In the genomic region with DNA sequence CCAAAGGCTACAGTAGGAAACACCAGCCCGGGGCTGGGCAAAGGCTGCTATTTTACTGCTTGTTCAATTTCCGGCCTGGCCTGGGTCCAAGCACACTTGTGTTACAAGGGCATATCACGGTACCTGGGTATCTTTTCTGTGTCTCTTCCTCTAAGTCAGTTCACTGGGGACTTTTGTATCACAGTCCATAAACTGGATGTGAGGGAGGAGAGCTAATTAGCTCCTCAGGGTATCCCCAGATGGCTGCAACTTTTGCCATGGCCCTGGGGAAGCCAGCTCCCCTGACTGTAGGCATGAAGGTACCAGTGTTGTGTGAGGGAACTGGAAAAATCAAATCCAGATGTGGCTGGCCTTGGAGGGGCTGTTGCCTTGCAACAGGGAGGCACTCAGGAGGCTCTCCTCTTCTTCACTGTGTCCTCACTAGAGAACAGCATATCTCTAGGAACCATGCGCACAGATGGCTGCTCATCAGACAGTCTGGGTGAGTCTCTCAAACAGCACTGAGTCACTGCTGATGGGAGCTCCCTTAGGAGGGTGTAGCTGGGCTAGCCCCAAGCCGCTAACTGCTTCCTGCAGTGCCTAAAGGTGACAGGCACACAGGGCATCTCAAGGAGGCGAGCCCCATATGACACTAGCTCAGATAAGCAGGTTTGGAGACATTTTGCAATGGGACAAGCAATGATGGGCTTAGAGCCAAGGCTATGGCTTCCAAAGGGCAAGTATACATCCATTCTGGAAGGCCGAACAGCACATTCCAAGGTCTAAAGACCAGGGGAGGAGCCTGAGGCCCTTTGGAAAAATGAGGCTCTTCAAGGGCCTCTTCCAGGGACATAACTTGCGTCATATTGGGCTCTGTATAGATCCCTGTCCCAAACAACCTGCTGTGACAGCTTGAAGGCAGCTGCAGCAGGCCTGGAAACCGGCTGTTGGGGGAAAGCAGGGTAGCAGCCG, we compare ENCODE assay signal across 8 mouse cellular contexts. TPM values are rescaled to one million over a fixed set of nuclear protein-coding genes. Genes with fewer than 3 reads are reported as not detected.
DNase-seq lines count a peak whose midpoint lies in the region; ATAC-seq and TF ChIP-seq lines count a peak whose summit lies in the region.

No protein-coding gene starts in this region.

- no peaks in the 10 kb centered on the region for H3K9me3 ChIP-seq in intestine, embryonic 14.5 days (ENCODE audit: control insufficient read depth, low read length)
- H3K9me3 ChIP-seq in liver, embryonic 11.5 days (ENCODE audit: control insufficient read depth, low read length): no peaks in the 10 kb centered on the region
- no peaks in the 10 kb centered on the region for H3K9me3 ChIP-seq in stomach, embryonic 15.5 days

- H3K36me3 ChIP-seq in intestine, embryonic 14.5 days (ENCODE audit: control insufficient read depth, insufficient read depth, low read length): 0 out of 2 replicates have a peak, but pooled peaks cover 4% of the 10 kb centered on the region
- no peaks in the 10 kb centered on the region for H3K36me3 ChIP-seq in liver, embryonic 11.5 days (ENCODE audit: control insufficient read depth, insufficient read depth, low read length)
- peaks cover 2% of the 10 kb centered on the region; the same call in 1 of the 2 replicates for H3K36me3 ChIP-seq in stomach, embryonic 15.5 days

- no peak overlapping the region for H3K9ac ChIP-seq in intestine, embryonic 14.5 days (ENCODE audit: low read length)
- peak overlapping the region; percentile 5; the same call in 1 of the 2 replicates for H3K9ac ChIP-seq in liver, embryonic 11.5 days (ENCODE audit: low read depth, low read length)
- H3K9ac ChIP-seq in stomach, embryonic 15.5 days: no peak overlapping the region

- ATAC-seq in intestine, embryonic 14.5 days (replicated peaks; ENCODE audit: low FRiP score, low TSS enrichment, low read depth): peak; percentile 59
- ATAC-seq in liver, embryonic 11.5 days (replicated peaks; ENCODE audit: low FRiP score): peak; percentile 90
- ATAC-seq in stomach, embryonic 15.5 days (ENCODE audit: insufficient read depth, low FRiP score, low read depth): peak; percentile 32; the same call in 1 of the 2 replicates

- WGBS in intestine, embryonic 14.5 days: 52% methylated on average over 10 of the region's 10 CpGs
- 52% methylated on average over 10 of the region's 10 CpGs for WGBS in liver, embryonic 11.5 days
- 52% methylated on average over 10 of the region's 10 CpGs for WGBS in stomach, embryonic 15.5 days

- peak overlapping the region; percentile 34 for H3K27ac ChIP-seq in embryonic fibroblast, embryonic 13.5 days (ENCODE audit: insufficient read depth, low read length)
- peak overlapping the region; percentile 57 for H3K27ac ChIP-seq in intestine, embryonic 14.5 days (ENCODE audit: low read depth)
- H3K27ac ChIP-seq in liver, embryonic 11.5 days (ENCODE audit: low read depth, low read length): peak overlapping the region; percentile 46; the same call in 1 of the 2 replicates
- H3K27ac ChIP-seq in stomach, embryonic 15.5 days: peak overlapping the region; percentile 38

- DNase-seq in right cerebral cortex, adult 18-20 months: peak; percentile 64
- DNase-seq in right cerebral cortex, postnatal 36 days (ENCODE audit: low spot score in 2 of 2): no peak
- DNase-seq in intestine, embryonic 14.5 days (ENCODE audit: low spot score): no peak
- DNase-seq in liver, embryonic 11.5 days (ENCODE audit: low spot score): no peak
- DNase-seq in cerebellum, adult 8-10 months: no peak
- DNase-seq in urinary bladder, postnatal 36 days (ENCODE audit: low spot score in 2 of 2): no peak

- TF ChIP-seq POLR2A in embryonic fibroblast, embryonic 13.5 days (IDR thresholded peaks at IDR 0.05; ENCODE audit: low read depth, low read length): no peak

- no peak overlapping the region for H3K4me2 ChIP-seq in intestine, embryonic 14.5 days (ENCODE audit: low read length)
- H3K4me2 ChIP-seq in liver, embryonic 11.5 days: no peak overlapping the region
- no peak overlapping the region for H3K4me2 ChIP-seq in stomach, embryonic 15.5 days

- H3K4me3 ChIP-seq in embryonic fibroblast, embryonic 13.5 days (ENCODE audit: insufficient read depth, low read length): no peak overlapping the region
- no peak overlapping the region for H3K4me3 ChIP-seq in intestine, embryonic 14.5 days (ENCODE audit: low read depth, low read length)
- H3K4me3 ChIP-seq in liver, embryonic 11.5 days (ENCODE audit: low read depth, low read length): no peak overlapping the region
- H3K4me3 ChIP-seq in stomach, embryonic 15.5 days (replicated peaks): no peak overlapping the region

- no peaks in the 10 kb centered on the region for H3K27me3 ChIP-seq in intestine, embryonic 14.5 days (replicated peaks; ENCODE audit: control insufficient read depth, insufficient read depth, low read length)
- H3K27me3 ChIP-seq in liver, embryonic 11.5 days (replicated peaks; ENCODE audit: control insufficient read depth, insufficient read depth, low read length): no peaks in the 10 kb centered on the region
- no peaks in the 10 kb centered on the region for H3K27me3 ChIP-seq in stomach, embryonic 15.5 days (replicated peaks)

- H3K4me1 ChIP-seq in embryonic fibroblast, embryonic 13.5 days (ENCODE audit: control insufficient read depth, insufficient read depth, low read length): peaks cover 10% of the 10 kb centered on the region
- H3K4me1 ChIP-seq in intestine, embryonic 14.5 days (replicated peaks; ENCODE audit: control insufficient read depth, insufficient read depth, low read length): peaks cover 26% of the 10 kb centered on the region
- peaks cover 34% of the 10 kb centered on the region for H3K4me1 ChIP-seq in liver, embryonic 11.5 days (replicated peaks; ENCODE audit: control insufficient read depth, insufficient read depth, low read length)
- H3K4me1 ChIP-seq in stomach, embryonic 15.5 days: peaks cover 13% of the 10 kb centered on the region

- no peak for TF ChIP-seq CTCF in embryonic fibroblast, embryonic 13.5 days (IDR thresholded peaks at IDR 0.05; ENCODE audit: borderline replicate concordance, insufficient read depth, low read length)

RNA-seq across cellular contexts. Expression of gene Lrrc75a, which starts 23.7 kb away (rescaled TPM):
- 10.5 and 12.6 TPM in 2 replicates for polyA plus RNA-seq in embryonic fibroblast, embryonic 13.5 days (2011; ENCODE audit: insufficient read length, low read depth, missing spikeins)
- polyA plus RNA-seq in intestine, embryonic 14.5 days (2014; fragmentation: Nextera tagmentation; extraction: Ambion mirVana): 12.9 and 13.7 TPM in 2 replicates
- polyA plus RNA-seq in liver, embryonic 11.5 days (2014; fragmentation: Nextera tagmentation; extraction: Ambion mirVana): 6.7 and 8.1 TPM in 2 replicates
- 10.0 and 10.5 TPM in 2 replicates for polyA plus RNA-seq in stomach, embryonic 15.5 days (2015; fragmentation: Nextera tagmentation; extraction: Ambion mirVana)

RNA-seq across cellular contexts. Expression of gene Mmgt2, which starts 23.8 kb away (rescaled TPM):
- polyA plus RNA-seq in embryonic fibroblast, embryonic 13.5 days (2011; ENCODE audit: insufficient read length, low read depth, missing spikeins): 31.3 and 34.0 TPM in 2 replicates
- polyA plus RNA-seq in intestine, embryonic 14.5 days (2014; fragmentation: Nextera tagmentation; extraction: Ambion mirVana): 56.7 and 57.4 TPM in 2 replicates
- polyA plus RNA-seq in liver, embryonic 11.5 days (2014; fragmentation: Nextera tagmentation; extraction: Ambion mirVana): 25.7 and 26.1 TPM in 2 replicates
- polyA plus RNA-seq in stomach, embryonic 15.5 days (2015; fragmentation: Nextera tagmentation; extraction: Ambion mirVana): 47.0 and 50.6 TPM in 2 replicates

RNA-seq across cellular contexts. Expression of gene Trpv2, which starts 50.3 kb away (rescaled TPM):
- polyA plus RNA-seq in embryonic fibroblast, embryonic 13.5 days (2011; ENCODE audit: insufficient read length, low read depth, missing spikeins): 9.6 and 11.4 TPM in 2 replicates
- polyA plus RNA-seq in intestine, embryonic 14.5 days (2014; fragmentation: Nextera tagmentation; extraction: Ambion mirVana): 11.6 and 12.4 TPM in 2 replicates
- 9.7 and 10.9 TPM in 2 replicates for polyA plus RNA-seq in liver, embryonic 11.5 days (2014; fragmentation: Nextera tagmentation; extraction: Ambion mirVana)
- 13.4 and 14.6 TPM in 2 replicates for polyA plus RNA-seq in stomach, embryonic 15.5 days (2015; fragmentation: Nextera tagmentation; extraction: Ambion mirVana)

Comparison
In these comparisons a context has a peak if more than half of its experiments do, and no peak if none do; other contexts are left out.
1. ATAC-seq: peak in every context shown above with its lines; median percentile 90 in liver, embryonic 11.5 days; 59 in intestine, embryonic 14.5 days; 32 in stomach, embryonic 15.5 days.